Mouse (Mus musculus): ENCODE measurements around the gene Etl4.
"Not testable (repeated sequence)": the region's sequence is repeated elsewhere in the genome, so short reads cannot be mapped to it uniquely, and the experiment has no call there.

Etl4 gene

DNA sequence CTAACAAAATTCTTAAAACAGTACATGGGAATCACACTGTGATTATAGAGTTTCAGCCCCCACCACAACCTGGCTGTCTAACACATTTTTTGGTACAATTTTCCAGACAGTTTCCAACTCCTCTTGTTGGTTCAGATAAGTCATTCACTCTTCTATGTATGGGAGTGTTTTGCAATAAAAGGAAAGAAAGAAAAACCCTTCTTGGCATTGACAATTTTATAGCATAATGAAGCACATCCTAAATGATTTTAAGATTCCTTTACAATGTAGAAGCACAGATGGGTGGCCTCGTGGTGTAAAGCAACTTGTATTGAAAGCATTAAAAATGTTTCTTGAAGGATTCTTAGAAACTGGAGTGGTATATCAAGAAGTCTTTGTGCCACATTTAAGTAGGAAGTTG lies 415.4 kb downstream of the Etl4 start:
- DNase-seq, result no peak

- peak; percentile 4 for DNase-seq
Observed at GRCm38 (mm10) chr2:20336176-20336575, 426.6 kb downstream of the Etl4 start.

GRCm38 (mm10) chr2:20339016-20339734 lies 429.6 kb downstream of the Etl4 start:
- DNase-seq, result peak; percentile 14

DNA sequence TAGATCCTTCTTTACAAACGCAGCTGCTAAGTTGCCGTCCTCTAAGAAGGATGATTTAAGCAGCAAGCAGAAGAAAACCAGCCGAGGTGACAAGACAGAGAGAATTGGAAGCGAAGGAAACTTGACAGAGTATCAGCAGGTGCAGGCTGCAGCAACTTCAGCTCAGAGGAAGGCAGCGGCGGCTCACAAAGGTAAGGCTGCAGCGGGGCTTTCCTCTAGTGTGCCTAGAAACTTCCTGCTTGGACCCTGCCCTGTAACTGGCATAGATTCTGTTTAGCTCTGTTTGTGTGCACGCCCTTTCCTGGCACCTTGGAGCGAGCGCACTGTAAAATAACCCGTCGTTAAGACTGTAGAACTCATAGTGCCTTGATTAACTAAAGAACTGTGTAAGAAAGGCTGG lies 430.3 kb downstream of the Etl4 start:
- DNase-seq, result peak; percentile 52

- DNase-seq, result no peak
Observed at GRCm38 (mm10) chr2:20346873-20347272, 437.3 kb downstream of the Etl4 start.

- peak; percentile 7 for DNase-seq
Observed at GRCm38 (mm10) chr2:20349268-20349667, 439.7 kb downstream of the Etl4 start.

GRCm38 (mm10) chr2:20352796-20353195 lies 443.2 kb downstream of the Etl4 start:
- no peak for DNase-seq

DNA sequence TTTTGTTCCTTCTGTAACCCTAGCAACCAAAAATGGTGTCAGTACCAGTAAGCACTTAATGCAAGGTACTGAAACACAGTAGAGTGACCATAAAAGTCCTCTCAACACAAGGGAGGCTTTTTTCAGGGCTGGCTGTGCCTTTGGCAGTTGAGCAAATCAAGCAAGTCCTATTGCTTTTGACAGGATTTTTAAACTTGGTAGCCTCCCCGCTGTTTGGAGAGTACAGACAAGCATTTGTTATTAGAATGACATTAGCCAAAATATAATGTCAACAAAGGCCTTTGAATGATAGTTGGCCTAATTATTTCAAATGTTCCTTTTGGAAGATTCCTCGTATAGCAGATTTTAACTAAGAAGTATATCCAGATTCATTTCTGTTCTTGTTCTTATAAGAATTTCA lies 467.4 kb downstream of the Etl4 start:
- no peak for DNase-seq

DNA sequence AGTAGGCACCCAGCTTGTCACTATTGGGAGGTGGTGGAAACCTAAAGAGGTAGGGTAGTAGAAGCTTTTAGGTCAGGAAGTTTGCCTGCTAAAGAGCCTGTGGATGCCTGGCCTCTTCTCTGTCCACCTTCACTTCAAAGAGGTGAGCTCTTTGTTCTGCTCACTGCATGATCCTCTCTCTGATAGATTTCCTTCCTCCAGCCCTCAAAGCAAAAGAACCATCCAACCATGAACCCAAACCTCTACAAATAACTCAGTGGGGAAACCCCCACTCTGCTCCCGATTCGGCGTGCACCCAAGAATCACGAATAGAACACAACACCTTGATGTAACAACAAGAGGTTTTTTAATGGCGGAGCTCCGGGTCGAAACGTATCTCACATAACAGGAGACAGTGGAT lies 471.3 kb downstream of the Etl4 start:
- not testable (repeated sequence) for DNase-seq

DNA sequence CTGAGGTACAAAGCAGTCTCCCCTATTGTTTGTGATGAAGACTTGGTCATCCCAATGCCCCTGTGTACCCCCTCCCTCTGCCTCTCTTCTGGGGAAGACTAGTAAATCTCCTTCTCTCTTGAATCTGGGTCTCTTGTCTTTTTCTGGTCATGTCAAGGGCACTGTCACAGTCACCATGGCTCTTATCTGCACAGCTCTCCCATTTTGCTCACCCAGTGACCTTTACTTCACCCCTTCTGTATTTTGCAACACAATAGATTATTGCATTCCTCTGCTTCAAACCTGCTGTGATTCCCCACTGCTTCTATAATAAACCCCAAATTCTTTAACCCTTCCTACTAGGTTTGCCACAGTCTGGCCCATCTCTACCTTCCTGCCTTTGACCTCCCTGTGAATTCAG lies 484.5 kb downstream of the Etl4 start:
- no peak for DNase-seq

DNA sequence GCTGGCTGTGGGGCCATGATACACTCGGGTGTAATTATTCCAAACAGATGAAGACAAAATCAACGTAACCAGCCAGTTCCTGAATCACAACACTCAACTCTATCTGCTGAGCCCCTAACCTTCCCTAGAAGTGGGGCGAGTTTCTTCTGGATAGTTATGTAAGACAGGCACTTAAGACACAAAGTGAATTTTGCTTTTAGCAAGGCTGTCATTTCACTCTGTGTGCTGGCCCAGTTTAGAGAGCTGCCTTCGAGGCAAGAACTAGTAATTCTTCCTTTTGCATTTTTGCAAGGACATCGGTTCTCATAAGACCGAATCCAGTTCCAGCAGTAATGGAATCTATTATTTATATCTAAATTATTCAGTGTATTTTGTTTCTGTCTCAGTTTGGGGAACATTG lies 487.4 kb downstream of the Etl4 start:
- DNase-seq, result no peak

GRCm38 (mm10) chr2:20400556-20400955 lies 491.0 kb downstream of the Etl4 start:
- peak; percentile 36 for DNase-seq

- DNase-seq, result no peak
Observed at GRCm38 (mm10) chr2:20404395-20404794, 494.8 kb downstream of the Etl4 start.

- no peak for DNase-seq
Observed at GRCm38 (mm10) chr2:20407101-20407500, 497.5 kb downstream of the Etl4 start.

- no peak for DNase-seq
Observed at GRCm38 (mm10) chr2:20414856-20415255, 505.3 kb downstream of the Etl4 start.

- peak; percentile 58 for DNase-seq
Observed at GRCm38 (mm10) chr2:20416934-20417614, 507.5 kb downstream of the Etl4 start.

- DNase-seq, result no peak
Observed at GRCm38 (mm10) chr2:20417998-20418397, 508.4 kb downstream of the Etl4 start.

DNA sequence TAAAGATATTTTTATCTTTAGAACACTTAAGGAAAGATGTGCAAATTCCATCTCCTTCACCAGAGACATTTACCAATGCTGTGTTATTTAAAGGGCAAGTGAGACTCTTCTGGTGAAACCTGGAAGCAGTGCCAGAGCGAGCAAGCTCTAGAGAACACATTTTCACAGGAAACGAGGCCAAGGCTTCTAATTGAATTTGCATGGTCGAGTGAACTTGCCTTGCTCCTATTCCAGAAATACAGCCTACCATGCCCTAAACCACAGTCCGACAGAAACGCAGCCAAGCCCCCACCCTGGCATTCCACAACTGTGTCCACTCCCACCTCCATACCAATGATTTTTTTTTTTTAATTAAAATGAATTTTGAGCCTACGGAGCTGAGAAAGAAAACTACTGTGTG lies 510.4 kb downstream of the Etl4 start:
- peak; percentile 57 for DNase-seq

- no peak for DNase-seq
Observed at GRCm38 (mm10) chr2:20422275-20422674, 512.7 kb downstream of the Etl4 start.

DNA sequence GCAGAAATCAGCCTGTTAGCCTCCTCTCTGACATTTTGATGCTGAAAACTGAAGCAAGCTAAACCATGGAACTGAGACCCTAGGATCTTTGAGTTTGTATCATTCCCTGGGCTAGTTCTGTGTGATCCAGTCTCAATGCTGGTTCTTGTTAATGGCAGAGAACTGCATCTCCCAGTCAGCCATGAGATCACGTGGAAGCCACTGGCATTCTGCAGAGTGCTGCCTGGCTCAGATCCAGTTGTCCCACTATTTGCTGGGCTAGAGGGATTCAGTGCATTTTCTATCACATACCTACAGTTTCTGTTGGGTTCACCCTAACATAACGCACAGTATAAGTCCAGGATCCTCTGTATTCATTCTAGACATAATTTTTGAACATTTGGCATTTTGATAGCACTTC lies 524.1 kb downstream of the Etl4 start:
- DNase-seq, result peak; percentile 19

GRCm38 (mm10) chr2:20435530-20435929 lies 526.0 kb downstream of the Etl4 start:
- no peak for DNase-seq

DNA sequence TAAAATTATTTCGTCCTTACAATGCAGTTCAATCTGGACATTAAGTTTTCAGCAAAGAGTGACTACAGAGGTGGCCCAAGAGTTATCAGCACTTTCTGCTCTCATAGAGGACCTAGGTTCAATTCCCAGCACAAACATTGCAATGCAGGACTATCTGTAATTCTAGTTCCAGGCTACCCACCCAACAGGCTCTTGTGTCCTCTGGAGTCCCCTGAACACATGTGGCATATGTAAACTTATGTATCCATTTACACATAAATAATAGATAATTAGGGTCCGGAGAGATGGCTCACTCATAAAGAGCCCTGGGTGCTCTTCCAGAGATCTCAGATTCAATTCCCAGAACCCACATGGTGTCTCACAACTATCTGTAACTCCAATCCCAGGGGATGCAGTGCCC lies 533.2 kb downstream of the Etl4 start:
- no peak for DNase-seq

DNA sequence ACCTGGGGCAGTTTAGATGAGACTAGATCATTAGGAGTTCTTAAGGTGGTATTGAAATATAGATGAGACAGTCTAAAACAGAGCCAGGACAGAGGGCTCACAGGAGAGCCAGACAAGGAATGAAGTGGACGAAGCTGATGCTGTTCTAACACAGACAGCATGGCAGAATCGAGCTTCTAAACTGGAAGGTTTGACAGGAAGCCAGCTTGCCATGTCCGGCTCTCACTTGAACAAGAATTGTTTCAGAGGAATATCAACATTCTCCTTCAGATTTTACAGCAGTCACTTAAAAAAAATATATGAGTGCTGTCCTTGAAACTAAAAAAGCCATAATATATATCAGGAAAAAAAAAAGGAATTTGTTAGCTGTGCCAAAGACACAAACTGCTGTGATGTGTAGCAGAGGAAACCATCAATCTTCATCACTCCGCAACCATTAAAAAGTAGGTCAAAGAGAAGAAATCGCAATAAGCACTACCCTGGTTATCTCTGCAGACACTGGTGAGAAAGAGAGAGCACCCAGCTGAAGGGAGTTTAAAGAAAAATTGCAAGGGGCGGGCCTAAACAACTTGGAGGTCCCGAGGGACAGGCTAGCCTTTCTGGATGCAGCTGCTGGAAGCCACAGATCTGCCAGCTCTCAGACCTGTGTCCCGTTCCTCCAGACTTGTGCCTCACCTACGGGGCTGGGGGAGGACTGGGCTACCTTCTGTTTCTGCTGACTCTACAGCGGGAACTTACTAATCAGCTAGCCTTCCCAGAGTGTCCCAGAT lies 534.3 kb downstream of the Etl4 start:
- peak; percentile 53 for DNase-seq

All from kidney, postnatal 14 days (tissue).